Mouse (Mus musculus): Measurements from ENCODE around the gene Zfp87.

DNA sequence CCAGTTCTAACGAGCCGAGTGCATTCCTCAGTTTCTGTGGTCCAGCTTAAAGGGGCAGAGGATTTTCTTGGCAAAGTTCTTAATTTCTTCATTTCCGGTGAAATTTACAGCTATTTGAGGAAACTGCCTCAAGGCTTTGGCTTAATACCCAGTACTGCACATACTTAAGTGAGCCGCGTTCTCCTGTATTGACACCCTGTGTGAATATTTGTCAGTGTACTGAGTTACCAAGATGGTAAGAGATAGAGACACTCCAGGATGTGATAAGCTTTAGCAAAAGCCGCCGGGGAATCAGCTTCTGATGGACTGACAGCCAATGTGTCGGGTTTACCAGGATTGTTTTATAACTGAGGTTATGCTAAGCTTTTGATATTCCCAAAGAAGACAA lies 41.6 kb downstream of the Zfp87 start:
- no peak for TF ChIP-seq CTCF (IDR thresholded peaks at IDR 0.05; ENCODE audit: extremely low read depth, insufficient read length, insufficient replicate concordance, low read depth, low read length)
- TF ChIP-seq POLR2A (IDR thresholded peaks at IDR 0.05; ENCODE audit: low read depth, low read length) = no peak
